Mouse (Mus musculus): ENCODE results near the gene Ipcef1. TPM values are rescaled to one million over a fixed set of nuclear protein-coding genes. Genes with fewer than 3 reads are reported as not detected.

The Ipcef1 gene
- total RNA-seq, 2 experiments from 2014 or later = 0.11 to 0.19 TPM

DNA sequence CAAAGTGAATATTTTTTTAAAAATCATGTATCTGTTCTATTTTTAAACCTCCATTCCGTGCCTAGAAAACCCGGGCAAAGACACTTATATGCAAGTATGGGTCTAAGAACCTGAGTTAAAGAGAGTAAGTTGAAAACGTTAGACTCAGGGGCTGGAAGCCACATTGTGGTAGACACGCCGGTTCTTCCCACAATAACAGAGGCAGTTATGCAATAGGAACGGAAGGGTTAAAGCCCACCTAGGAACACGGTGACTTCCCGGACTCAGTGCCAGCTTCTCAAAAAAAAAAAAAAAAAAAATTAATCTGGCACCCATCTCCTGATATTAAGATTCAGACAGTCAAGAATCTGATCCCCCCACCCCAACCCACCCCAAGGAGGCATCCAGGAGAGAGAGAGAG lies 72.5 kb downstream of the Ipcef1 start:
- intact Hi-C loops (cut with DNase I) = no loop called here
- no peak for DNase-seq

- intact Hi-C loops (cut with DNase I) = no loop called here
- no peak for DNase-seq
Measured at GRCm38 (mm10) chr10:6979216-6979615, 73.1 kb downstream of the Ipcef1 start.

GRCm38 (mm10) chr10:6978733-6979132 lies 73.5 kb downstream of the Ipcef1 start:
- DNase-seq = no peak
- intact Hi-C loops (cut with DNase I) = no loop called here

GRCm38 (mm10) chr10:6977843-6978242 lies 74.4 kb downstream of the Ipcef1 start:
- no peak for DNase-seq
- intact Hi-C loops (cut with DNase I) = no loop called here

- intact Hi-C loops (cut with DNase I) = no loop called here
Measured at GRCm38 (mm10) chr10:6968334-6968733, 83.9 kb downstream of the Ipcef1 start.

DNA sequence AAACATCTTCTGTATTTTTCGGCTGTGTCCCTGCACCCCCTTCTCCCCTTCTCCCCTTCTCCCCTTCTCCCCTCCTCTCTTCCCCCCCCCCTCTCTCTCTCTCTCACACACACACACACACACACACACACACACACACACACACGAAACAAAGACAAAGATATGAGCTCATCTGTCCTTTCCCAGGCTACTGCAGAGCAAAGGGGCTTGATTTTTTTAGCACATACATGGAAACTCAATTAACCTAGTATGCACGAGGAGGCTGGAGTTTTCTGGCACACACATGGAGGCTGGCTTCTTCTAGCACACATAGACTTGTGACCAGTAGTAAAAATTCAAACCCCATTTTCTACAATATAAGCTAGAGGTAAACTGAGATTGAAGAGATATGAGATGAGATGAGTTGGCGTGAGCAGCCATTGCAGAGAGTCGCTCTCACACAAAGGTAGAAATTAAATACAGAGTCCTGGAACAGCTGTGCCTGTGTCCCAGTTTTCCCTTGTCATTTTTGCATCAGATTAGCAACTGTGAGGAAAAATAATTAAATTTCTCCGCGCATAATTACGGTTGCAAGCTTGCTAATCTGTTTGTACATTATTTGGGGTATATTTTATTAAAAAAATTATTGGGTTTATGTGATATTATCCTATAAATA lies 84.6 kb downstream of the Ipcef1 start:
- no peak for DNase-seq
- intact Hi-C loops (cut with DNase I) = no loop called here

More at GRCm38 (mm10) chr10:6968334-6968733, 83.9 kb downstream of the Ipcef1 start:
- no peak for DNase-seq

DNA sequence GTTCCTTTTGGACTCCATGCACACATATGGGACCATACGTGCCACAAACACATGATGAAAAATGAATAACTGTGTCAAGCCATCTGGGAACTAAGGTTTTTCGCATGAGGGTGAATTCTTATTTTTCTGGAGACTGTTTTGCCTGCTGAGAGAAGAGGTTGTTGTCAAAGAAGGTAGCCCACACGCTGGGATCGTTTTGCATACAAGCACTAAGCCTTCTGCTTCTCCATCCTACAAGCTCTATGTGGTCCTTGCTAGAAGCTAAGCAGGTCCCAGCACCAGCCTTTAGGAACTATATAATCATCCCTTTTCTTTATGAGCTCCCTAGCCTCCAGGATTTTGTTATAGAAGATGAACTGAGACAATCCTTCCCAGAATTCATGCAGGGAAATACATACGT lies 93.5 kb downstream of the Ipcef1 start:
- no peak for DNase-seq
- intact Hi-C loops (cut with DNase I) = no loop called here

GRCm38 (mm10) chr10:6956357-6956756 lies 95.9 kb downstream of the Ipcef1 start:
- intact Hi-C loops (cut with DNase I) = no loop called here
- no peak for DNase-seq

DNA sequence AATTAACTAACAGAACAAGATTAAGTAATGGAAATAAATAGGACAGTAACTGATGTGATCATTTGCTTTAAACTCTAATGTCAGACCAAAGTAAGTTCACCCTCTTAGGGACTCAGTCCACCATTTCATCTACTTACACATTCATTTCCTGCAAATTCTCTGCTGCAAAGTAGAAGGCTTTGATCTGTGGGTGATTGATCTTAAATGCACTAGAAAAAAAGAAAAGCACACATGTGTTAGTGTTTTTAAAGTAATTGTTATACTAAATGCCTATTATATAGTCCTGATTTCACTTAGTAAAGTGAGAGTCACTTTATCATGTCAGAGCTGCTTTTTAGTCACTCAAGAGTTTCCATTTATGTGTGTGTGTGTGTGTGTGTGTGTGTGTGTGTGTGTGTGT lies 97.7 kb downstream of the Ipcef1 start:
- intact Hi-C loops (cut with DNase I) = no loop called here
- DNase-seq = no peak

- intact Hi-C loops (cut with DNase I) = no loop called here
- DNase-seq = no peak
Measured at GRCm38 (mm10) chr10:6953115-6953514, 99.2 kb downstream of the Ipcef1 start.

DNA sequence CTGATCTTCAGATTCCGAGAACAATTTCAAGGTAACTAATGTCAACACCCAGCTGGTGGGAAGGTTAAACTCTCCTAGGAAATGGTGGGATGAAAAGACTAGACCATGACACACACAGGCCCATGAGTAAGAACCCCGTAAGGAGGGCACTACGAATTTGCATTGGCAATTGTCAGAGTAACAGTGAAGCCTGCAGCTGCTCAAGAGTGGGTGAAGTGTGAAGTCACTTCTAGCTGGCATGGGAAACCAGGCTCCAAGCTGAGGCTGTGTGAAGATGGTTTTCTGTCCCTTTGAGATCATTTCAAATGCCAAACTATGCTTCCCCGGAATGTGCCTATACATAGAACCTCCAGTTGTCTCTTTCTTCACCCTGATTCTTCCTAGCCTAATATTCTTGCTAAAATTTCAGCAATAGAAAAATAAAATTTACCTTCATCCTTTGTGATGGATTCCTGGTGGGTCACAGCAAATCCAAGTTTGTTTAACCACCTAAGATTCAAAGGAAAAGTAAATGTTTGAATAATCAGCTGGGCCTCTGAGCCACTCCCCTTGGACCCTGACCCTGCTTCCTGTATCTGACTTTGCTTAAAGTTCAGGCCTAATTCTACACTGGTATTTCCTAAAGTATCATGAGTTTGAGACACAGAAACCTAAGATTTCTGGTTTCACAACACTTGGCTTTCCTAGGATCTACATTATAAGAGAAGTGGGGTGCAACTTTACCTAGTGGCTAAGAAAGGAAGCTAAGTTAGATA lies 115.4 kb downstream of the Ipcef1 start:
- intact Hi-C loops (cut with DNase I) = no loop called here
- no peak for DNase-seq

DNA sequence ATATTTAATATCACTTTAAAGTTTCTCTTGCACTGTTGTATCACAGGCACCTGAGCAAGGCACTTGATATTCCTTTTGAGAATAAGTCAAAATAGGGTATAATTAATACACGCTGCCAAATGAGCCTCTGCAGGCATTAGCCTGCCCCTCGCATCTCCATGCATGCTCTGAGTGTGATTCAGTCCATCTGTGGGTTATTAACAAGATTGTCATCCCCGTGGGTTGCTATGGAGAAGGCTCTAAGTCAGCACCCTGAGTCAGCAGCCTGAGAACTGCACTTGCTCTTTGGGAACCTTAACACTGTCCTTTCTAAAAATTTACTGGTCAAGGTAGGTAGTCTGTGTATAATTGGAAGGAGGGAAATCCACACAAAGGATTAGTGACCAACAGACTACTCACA lies 117.5 kb downstream of the Ipcef1 start:
- DNase-seq = no peak
- intact Hi-C loops (cut with DNase I) = no loop called here

DNA sequence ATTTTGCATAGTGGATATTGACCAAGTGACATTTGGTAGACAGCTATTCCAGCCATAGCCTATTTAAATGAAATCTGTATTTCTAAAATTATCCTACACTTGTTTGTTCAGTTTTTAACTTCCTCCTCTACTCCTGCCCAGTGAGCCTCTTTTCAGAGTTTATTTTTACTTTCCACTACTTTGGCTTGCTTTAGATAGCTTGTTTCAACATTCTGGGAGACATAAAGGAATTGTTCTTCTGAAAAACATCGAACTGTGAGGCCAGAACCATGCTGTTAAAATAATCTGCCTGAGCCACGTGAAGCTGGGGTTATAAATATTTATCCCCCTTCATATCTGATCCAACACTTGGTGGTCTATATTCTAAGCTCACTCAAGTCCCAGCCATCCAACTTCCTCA lies 121.4 kb downstream of the Ipcef1 start:
- no peak for DNase-seq
- intact Hi-C loops (cut with DNase I) = no loop called here

DNA sequence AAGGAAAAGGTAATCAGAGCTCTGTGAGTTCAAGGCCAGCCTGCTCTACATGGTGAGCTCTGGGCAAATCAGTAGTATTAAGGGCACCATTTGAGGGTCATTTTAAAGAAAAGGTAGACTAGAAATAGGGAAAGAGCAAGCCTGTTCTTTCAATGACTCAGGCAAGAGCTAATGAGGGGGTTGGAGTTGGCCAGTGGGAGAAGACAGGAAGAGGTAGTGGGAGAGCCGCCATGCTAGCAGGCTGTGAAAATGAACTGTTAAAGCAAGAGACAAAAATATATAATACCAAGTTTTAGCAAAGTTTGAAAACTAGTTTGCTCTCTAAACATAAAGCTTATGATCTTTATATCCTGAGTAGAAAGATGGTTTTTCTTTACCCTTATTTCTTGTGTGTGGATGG lies 121.9 kb downstream of the Ipcef1 start:
- intact Hi-C loops (cut with DNase I) = no loop called here
- DNase-seq = no peak

GRCm38 (mm10) chr10:6928905-6929304 lies 123.4 kb downstream of the Ipcef1 start:
- DNase-seq = no peak
- intact Hi-C loops (cut with DNase I) = no loop called here

- DNase-seq = no peak
- intact Hi-C loops (cut with DNase I) = no loop called here
Measured at GRCm38 (mm10) chr10:6927600-6928223, 124.6 kb downstream of the Ipcef1 start.

- intact Hi-C loops (cut with DNase I) = no loop called here
- DNase-seq = no peak
Measured at GRCm38 (mm10) chr10:6926724-6927123, 125.6 kb downstream of the Ipcef1 start.

GRCm38 (mm10) chr10:6916545-6917257 lies 135.6 kb downstream of the Ipcef1 start:
- intact Hi-C loops (cut with DNase I) = no loop called here

GRCm38 (mm10) chr10:6915991-6916390 lies 136.3 kb downstream of the Ipcef1 start:
- no peak for DNase-seq
- intact Hi-C loops (cut with DNase I) = no loop called here

More at GRCm38 (mm10) chr10:6916545-6917257, 135.6 kb downstream of the Ipcef1 start:
- peak in 1 of 2 experiments; percentile 5 for DNase-seq

DNA sequence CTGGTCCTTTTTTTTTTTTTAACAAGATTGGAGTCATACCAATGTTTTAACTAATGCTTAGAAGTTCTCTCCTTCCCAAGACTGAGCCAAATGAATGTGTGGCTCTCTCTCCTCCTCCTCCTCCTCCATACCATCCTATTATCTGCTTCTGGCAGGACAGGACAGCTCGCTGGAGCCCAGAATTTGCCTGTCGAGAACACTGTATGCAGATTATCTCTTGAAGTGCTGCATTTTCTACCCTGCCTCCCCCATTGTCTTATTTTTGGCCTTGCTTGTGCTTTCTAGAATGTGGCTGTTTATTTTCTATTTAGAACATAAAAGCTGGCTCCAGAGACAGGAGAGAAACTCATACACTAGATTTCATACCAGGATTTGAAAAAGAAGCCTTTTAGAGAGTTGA lies 142.5 kb downstream of the Ipcef1 start:
- intact Hi-C loops (cut with DNase I) = no loop called here
- DNase-seq = no peak

GRCm38 (mm10) chr10:6901819-6902393 lies 150.4 kb downstream of the Ipcef1 start:
- no peak for DNase-seq
- intact Hi-C loops (cut with DNase I) = no loop called here

All from heart, postnatal 36 days (tissue).